Mouse (Mus musculus) retina, adult 2 months (tissue): ENCODE measurements around the gene Tprg.

Experiments
- DNase-seq: peaks from one replicate; pipeline ENCODE4 v3.0.0-alpha.2; 2012; ENCODE audit warnings: low read depth, low spot score

Tprg gene

GRCm38 (mm10) chr16:25286517-25286916, at the start of gene Tprg:
TSS of gene Tprg (plus strand) at chr16:25286817.
- DNase-seq = no peak

- DNase-seq = no peak
Measured at GRCm38 (mm10) chr16:25238274-25239050, 48.2 kb upstream of the Tprg start.

DNA sequence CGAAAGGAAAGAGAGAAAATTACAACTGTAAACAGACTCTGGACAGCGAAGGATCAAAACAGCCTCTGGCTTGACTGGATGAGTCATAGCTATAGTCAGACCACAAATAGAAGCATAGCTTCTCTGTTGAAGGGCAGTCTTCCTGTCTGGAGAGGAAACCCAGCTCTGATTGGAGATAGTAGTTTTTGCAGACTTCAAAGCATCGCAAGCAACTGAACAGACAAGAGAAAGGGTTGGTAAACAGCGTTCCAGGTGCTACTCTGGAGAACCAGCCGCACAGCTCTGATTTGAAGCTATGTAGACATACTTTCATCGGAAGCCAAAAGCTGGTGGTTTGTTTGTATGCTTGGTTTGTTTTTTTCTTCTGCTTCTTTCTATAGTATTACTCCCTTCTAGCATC, 37.7 kb upstream of the Tprg start:
- no peak for DNase-seq

GRCm38 (mm10) chr16:25250129-25250749, 36.4 kb upstream of the Tprg start:
- DNase-seq = no peak

DNA sequence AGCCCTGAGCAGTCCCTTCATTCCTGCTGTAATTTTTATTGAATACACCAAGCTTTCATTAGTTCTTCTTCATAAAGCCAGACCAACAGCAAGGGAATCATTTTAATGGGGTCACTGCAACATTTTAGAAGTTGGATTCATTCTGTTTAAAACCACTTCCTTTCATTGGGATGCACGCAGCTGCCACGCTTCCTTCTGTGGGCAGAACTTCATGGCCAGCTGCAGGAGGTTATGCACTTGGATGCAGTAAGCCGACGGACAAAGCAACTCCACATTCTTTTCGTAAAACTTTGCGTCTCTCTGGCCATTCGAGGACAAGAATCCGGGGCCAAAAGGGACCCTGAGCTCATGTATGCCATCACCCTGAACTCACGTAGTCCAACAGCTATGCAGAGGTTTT, 35.5 kb upstream of the Tprg start:
- no peak for DNase-seq

- DNase-seq = no peak
Measured at GRCm38 (mm10) chr16:25254646-25255045, 32.0 kb upstream of the Tprg start.

GRCm38 (mm10) chr16:25255186-25255585, 31.4 kb upstream of the Tprg start:
- DNase-seq = no peak

GRCm38 (mm10) chr16:25255603-25256260, 30.9 kb upstream of the Tprg start:
- no peak for DNase-seq

DNA sequence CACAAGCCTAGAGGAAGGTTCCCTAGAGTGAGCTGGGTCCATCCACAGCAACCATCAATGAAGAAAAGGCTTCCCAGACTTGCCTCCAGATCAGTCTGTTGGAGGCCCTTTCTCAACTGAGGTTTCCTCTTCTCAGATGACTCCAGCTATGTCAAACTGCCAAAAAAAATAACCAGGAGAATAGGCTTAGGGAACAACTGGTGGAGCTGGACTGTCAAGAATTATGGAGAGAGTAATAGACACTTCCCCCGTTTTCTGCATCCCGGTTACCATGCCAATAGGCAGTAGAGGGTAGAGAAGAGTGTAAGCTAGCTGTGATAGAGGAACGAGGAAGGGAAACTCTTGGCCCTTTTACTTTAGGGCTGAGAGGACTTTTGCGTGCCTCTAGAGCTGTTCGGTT, 24.3 kb upstream of the Tprg start:
- DNase-seq = no peak

DNA sequence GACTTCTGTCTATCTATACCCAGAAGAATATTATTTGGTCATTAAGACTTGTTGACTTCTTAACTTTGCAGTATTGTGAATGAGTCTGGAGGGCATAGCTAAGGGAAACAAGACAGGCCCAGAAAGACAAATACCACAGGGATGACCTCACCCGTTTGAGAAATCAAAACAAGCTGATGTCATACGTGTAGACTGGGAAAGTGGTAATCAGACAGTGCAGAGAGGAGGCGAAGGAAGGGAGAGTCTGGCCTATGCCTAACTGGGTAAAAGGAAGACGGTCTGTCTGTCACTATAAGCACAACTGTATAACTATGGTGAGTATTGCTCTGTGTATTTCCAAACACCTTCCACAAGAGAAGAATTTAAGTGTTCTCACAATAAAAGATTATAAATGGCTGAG, 23.7 kb upstream of the Tprg start:
- no peak for DNase-seq

DNA sequence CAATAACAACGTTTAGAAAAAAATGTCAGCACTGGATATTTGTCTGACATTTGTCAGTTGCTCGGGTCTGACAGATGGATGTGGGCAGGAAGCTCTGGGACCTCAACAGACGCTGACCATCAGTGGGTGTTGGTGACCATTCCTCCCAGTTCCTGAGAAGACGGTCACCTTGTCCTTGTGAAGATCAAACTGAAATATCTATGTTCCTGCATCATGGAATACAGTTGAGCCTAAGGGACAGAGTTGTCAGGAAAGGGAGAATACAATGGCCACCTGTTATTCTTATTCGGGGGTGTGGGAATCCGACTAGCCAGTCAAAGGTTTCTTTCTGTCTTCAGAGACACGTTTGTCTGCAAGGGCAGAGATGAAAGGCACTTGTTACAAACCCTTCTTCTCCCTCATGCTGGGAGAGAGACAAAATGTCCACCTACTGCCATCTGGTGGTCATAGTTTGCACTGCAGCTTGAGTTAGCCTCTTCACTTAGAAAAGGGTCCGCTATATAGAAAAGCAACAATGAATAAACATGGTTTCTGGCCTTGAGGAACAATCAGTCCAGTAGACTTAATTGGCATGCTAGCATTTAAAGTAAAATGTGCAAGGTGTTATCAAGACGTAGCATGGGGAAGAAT, 23.0 kb upstream of the Tprg start:
- peak; percentile 46 for DNase-seq

- no peak for DNase-seq
Measured at GRCm38 (mm10) chr16:25265177-25265576, 21.4 kb upstream of the Tprg start.

- DNase-seq = no peak
Measured at GRCm38 (mm10) chr16:25268276-25268675, 18.3 kb upstream of the Tprg start.

GRCm38 (mm10) chr16:25282563-25282962, 4.1 kb upstream of the Tprg start:
- DNase-seq = no peak

DNA sequence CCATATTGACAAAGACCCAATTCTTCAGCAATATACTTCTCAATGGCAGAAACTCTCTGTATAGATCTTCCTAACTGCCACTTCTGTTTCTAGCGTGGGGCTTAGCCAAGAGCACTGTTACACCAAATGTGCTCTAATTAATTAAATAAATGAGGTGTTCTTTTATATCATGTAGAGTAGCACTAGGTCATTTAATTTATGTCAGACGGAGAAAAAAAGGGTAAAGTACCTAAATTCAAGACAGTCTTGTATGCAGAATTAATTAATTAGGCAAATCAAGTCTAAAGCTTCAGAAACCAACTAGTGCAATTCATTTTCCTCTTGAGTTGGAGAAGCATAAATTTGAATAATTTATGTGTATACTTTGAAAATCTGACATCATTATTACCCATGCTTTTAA, 7.1 kb downstream of the Tprg start:
- no peak for DNase-seq

GRCm38 (mm10) chr16:25295546-25295945, 8.9 kb downstream of the Tprg start:
- no peak for DNase-seq

GRCm38 (mm10) chr16:25296746-25297145, 10.1 kb downstream of the Tprg start:
- no peak for DNase-seq

DNA sequence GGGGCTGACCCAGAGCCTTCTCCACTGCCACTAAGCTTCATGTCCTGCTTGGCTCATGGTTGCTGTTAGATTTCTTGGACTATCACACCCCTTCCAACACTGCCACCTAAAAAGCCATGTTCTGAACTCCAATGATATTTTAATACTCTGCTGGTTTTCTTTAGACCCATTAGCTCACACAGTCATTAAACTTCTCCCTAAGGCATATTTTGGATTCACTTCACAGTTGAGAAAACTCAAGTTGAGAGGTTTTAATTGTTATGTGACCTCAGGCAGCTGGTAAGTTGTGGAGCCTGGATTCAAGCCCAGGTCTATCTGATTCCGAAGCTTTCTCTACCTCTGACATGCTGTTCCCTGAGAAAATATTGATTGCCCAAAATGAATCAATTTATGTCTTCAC, 11.6 kb downstream of the Tprg start:
- DNase-seq = no peak

DNA sequence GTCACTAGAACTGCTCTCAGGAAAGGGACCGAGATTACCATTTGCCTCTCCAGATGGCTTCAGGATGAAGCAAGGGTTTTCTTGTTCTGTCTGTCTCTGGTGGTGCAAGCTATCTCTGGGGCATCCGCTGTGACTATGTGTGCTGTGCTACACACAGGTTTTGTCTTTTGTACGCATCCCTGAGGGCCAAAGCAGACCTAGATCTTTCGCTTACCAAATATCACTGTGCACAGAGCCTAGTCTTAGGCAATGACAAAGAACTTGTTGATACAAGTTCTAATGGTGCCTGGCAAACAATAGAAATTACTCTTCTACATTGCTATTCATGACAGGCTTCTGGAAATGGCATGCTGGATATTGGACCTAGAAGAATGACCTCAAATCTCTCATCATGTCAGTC, 16.0 kb downstream of the Tprg start:
- DNase-seq = no peak

DNA sequence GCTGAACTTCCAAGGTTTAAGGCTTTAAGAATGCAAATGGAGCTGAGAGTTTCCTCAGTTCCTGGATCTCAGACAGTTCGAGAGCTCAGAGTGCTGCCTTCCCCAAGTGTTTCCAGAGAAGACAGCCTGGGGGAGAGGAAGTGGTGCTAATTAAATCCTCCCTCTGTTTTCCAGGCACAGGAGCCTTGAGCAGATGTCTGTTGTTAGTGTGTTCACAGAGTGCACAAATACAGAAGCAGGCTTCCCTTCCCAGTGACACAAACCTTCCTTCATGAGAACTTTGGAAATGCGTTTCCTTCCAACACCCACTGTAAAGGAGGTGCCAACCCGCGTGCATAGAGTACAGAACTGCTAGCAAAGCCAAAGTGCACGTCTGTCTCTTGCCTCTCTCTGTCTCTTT, 27.4 kb downstream of the Tprg start:
- DNase-seq = no peak

DNA sequence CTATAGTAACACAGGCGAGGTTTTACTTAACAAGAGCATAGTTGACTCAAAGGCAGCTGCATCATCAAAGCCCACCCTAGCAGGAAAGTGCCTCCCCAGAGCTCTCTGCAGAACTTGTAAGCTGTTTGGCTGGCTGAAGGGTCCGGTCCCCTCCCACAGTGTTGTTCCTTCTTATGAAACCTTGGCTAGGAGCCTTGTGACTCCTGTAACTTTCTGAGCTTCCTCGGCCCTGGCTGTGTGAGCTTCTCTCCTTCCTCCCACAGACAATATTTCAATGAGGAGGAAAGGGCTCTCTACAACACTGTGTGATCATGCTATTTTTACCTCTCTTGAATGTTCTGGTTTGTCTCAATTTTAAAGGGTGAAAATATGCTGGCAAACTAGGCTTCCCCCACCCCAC, 28.5 kb downstream of the Tprg start:
- no peak for DNase-seq

GRCm38 (mm10) chr16:25325631-25326238, 39.1 kb downstream of the Tprg start:
- DNase-seq = no peak
